14 mouse cellular contexts compared by ENCODE assay signal in genomic region chr10:100160532-100160852, GRCm38 (mm10).
DNase-seq lines count a peak whose midpoint lies in the region; ATAC-seq and TF ChIP-seq lines count a peak whose summit lies in the region.
"Had no signal": no experiment of that assay in that cellular context is flagged by ENCODE, and none has a peak within 500 bp of the region (broad histone marks: within the 10 kb centered on the region; RNA-seq: fewer than 3 reads in every experiment).

No protein-coding gene starts in this region.

- H3K27ac ChIP-seq in heart, embryonic 15.5 days = peak overlapping the region; percentile 79
- no peak overlapping the region for H3K27ac ChIP-seq in spleen, adult 2 months (ENCODE audit: insufficient read depth, low read length)
- no peak overlapping the region for H3K27ac ChIP-seq in liver, embryonic 16.5 days (ENCODE audit: low read length)
- H3K27ac ChIP-seq: embryonic facial prominence, embryonic 13.5 days; liver, embryonic 13.5 days; neural tube, embryonic 15.5 days had no signal

- WGBS in heart, embryonic 15.5 days = 36% methylated on average over 4 of the region's 4 CpGs
- WGBS in spleen, adult 2 months = 10% methylated on average over 4 of the region's 4 CpGs
- WGBS in liver, embryonic 16.5 days (ENCODE audit: insufficient replicate concordance) = 14% methylated on average over 4 of the region's 4 CpGs

- no peaks in the 10 kb centered on the region for H3K9me3 ChIP-seq in heart, embryonic 15.5 days (replicated peaks)
- no peaks in the 10 kb centered on the region for H3K9me3 ChIP-seq in liver, embryonic 16.5 days (replicated peaks; ENCODE audit: control insufficient read depth, low read length)
- H3K9me3 ChIP-seq: embryonic facial prominence, embryonic 13.5 days; liver, embryonic 13.5 days; neural tube, embryonic 15.5 days had no signal

- no peak overlapping the region for H3K4me3 ChIP-seq in heart, embryonic 15.5 days
- peak overlapping the region; percentile 28; the same call in 1 of the 2 replicates for H3K4me3 ChIP-seq in spleen, adult 2 months (ENCODE audit: extremely low read depth, insufficient read depth, insufficient read length)
- H3K4me3 ChIP-seq in liver, embryonic 16.5 days (ENCODE audit: low read depth, low read length) = no peak overlapping the region
- H3K4me3 ChIP-seq: embryonic facial prominence, embryonic 13.5 days; liver, embryonic 13.5 days; neural tube, embryonic 15.5 days had no signal

- 0 out of 2 replicates have a peak overlapping the region, but pooled peaks have one; percentile 10 for H3K9ac ChIP-seq in heart, embryonic 15.5 days
- H3K9ac ChIP-seq in liver, embryonic 16.5 days (ENCODE audit: low read depth, low read length) = no peak overlapping the region
- H3K9ac ChIP-seq: embryonic facial prominence, embryonic 13.5 days; liver, embryonic 13.5 days; neural tube, embryonic 15.5 days had no signal

- no peak for TF ChIP-seq CTCF in spleen, adult 2 months (IDR thresholded peaks at IDR 0.05; ENCODE audit: extremely low read depth, insufficient read depth, insufficient read length, insufficient replicate concordance)

- peak overlapping the region; percentile 49 for H3K4me2 ChIP-seq in heart, embryonic 15.5 days
- peak overlapping the region; percentile 30; the same call in 1 of the 2 replicates for H3K4me2 ChIP-seq in liver, embryonic 16.5 days (ENCODE audit: low read depth, low read length)
- H3K4me2 ChIP-seq: embryonic facial prominence, embryonic 13.5 days; neural tube, embryonic 15.5 days had no signal

- no peaks in the 10 kb centered on the region for H3K27me3 ChIP-seq in heart, embryonic 15.5 days
- H3K27me3 ChIP-seq in spleen, adult 2 months (ENCODE audit: control insufficient read depth, insufficient read depth, low read length) = no peaks in the 10 kb centered on the region
- H3K27me3 ChIP-seq in liver, embryonic 16.5 days (ENCODE audit: control insufficient read depth, insufficient read depth, low read depth, low read length) = no peaks in the 10 kb centered on the region
- H3K27me3 ChIP-seq: embryonic facial prominence, embryonic 13.5 days; liver, embryonic 13.5 days; neural tube, embryonic 15.5 days had no signal

- TF ChIP-seq POLR2A in spleen, adult 2 months (IDR thresholded peaks at IDR 0.05; ENCODE audit: low read depth, low read length) = no peak

- ATAC-seq in heart, embryonic 15.5 days (replicated peaks; ENCODE audit: insufficient number of reproducible peaks, insufficient read depth, low FRiP score, low read depth) = no peak
- ATAC-seq in liver, embryonic 16.5 days (ENCODE audit: low read depth) = no peak
- ATAC-seq: CD4-positive, CD25-positive, alpha-beta regulatory T cell, adult 4 months; forebrain, embryonic 16.5 days had no signal

- no peaks in the 10 kb centered on the region for H3K36me3 ChIP-seq in heart, embryonic 15.5 days
- no peaks in the 10 kb centered on the region for H3K36me3 ChIP-seq in spleen, adult 2 months (ENCODE audit: control insufficient read depth, insufficient read depth, low read length)
- no peaks in the 10 kb centered on the region for H3K36me3 ChIP-seq in liver, embryonic 16.5 days (ENCODE audit: control insufficient read depth, insufficient read depth)
- H3K36me3 ChIP-seq: embryonic facial prominence, embryonic 13.5 days; liver, embryonic 13.5 days; neural tube, embryonic 15.5 days had no signal

- intact Hi-C loops in heart, postnatal 25 days (cut with DNase I) = loop anchor here (10.0 kb wide), 1 partner anchor 406 kb away; the partner anchor contains the start of gene Csl

- DNase-seq in heart, postnatal 25 days (ENCODE audit: low spot score) = no peak
- DNase-seq in spleen, adult 2 months (ENCODE audit: low read depth in 1 of 2, low spot score in 2 of 2) = no peak
- DNase-seq in spleen, postnatal 14 days (ENCODE audit: low spot score in 2 of 2) = no peak
- DNase-seq in adrenal gland, adult 2 months = no peak
- DNase-seq in cerebellum, postnatal 10 days = no peak
- DNase-seq: cerebellum, adult 8-10 months; liver, embryonic 13.5 days; right cerebral cortex, postnatal 25 days had no signal

- H3K4me1 ChIP-seq in heart, embryonic 15.5 days (replicated peaks) = peaks cover 10% of the 10 kb centered on the region
- H3K4me1 ChIP-seq in spleen, adult 2 months (ENCODE audit: control insufficient read depth, insufficient read depth, insufficient read length) = peaks cover 5% of the 10 kb centered on the region; the same call in 1 of the 2 replicates
- no peaks in the 10 kb centered on the region for H3K4me1 ChIP-seq in liver, embryonic 16.5 days (ENCODE audit: control insufficient read depth, low read depth, low read length)
- H3K4me1 ChIP-seq: embryonic facial prominence, embryonic 13.5 days; liver, embryonic 13.5 days; neural tube, embryonic 15.5 days had no signal
